Mouse (Mus musculus): Measurements from ENCODE around the gene Psma4.

Psma4 gene

DNA sequence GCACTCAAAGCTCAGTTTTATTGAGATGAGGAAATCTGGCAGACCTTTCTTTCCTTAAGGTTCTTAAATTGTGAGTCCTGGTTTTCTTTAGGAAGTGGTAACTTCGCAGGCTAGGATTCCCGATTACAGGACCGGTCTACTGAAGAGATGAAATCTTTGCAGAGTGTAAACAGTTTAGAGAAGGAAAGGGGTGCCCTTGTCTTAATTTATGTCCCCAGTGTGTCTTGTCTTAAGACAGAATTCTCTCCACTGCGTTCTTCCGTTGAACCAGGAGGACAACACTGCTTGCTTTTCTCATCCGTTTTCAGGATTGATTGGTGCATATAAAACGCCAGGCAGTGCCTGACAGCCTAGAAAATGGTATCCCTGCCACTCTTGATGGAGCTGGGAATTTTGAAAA lies 31.8 kb downstream of the Psma4 start:
- no peak for DNase-seq (ENCODE audit: inconsistent ontology term)

GRCm38 (mm10) chr9:54990362-54990761 lies 39.8 kb downstream of the Psma4 start:
- no peak for DNase-seq (ENCODE audit: inconsistent ontology term)

- DNase-seq (ENCODE audit: inconsistent ontology term), result no peak
Measured at GRCm38 (mm10) chr9:54994381-54994780, 43.8 kb downstream of the Psma4 start.

GRCm38 (mm10) chr9:54995645-54996044 lies 45.1 kb downstream of the Psma4 start:
- no peak for DNase-seq (ENCODE audit: inconsistent ontology term)

GRCm38 (mm10) chr9:55003609-55004008 lies 53.0 kb downstream of the Psma4 start:
- DNase-seq (ENCODE audit: inconsistent ontology term), result no peak

All from Muller cell, postnatal 12 days (primary cell).